In genomic region chr17:47142276-47142675, GRCm38 (mm10) we compare ENCODE assay signal across 8 mouse cellular contexts.
DNase-seq lines count a peak whose midpoint lies in the region; ATAC-seq lines count a peak whose summit lies in the region.

No protein-coding gene starts in this region.

- DNase-seq in adrenal gland, postnatal 14 days, result peak; percentile 31
- DNase-seq in adrenal gland, postnatal 4 days (ENCODE audit: low spot score in 2 of 2), result no peak
- peak; percentile 29 for DNase-seq in urinary bladder, adult 2 months (ENCODE audit: low spot score)
- DNase-seq in urinary bladder, postnatal 14 days (ENCODE audit: low spot score), result no peak
- DNase-seq in gastrocnemius, postnatal 10 days, result no peak
- no peak for DNase-seq in right cerebral cortex, postnatal 4 days
- DNase-seq in cerebellum, adult 11 months, result no peak

- peaks cover 28% of the 10 kb centered on the region for H3K4me1 ChIP-seq in liver, embryonic 15.5 days (replicated peaks)

- no peak for ATAC-seq in liver, embryonic 15.5 days (ENCODE audit: insufficient read depth)

- H3K9me3 ChIP-seq in liver, embryonic 15.5 days (replicated peaks), result no peaks in the 10 kb centered on the region

- peak overlapping the region; percentile 59 for H3K4me3 ChIP-seq in liver, embryonic 15.5 days (replicated peaks)

- H3K27ac ChIP-seq in liver, embryonic 15.5 days (replicated peaks), result no peak overlapping the region

- WGBS in liver, embryonic 15.5 days (ENCODE audit: insufficient replicate concordance), result 15% methylated on average over 7 of the region's 7 CpGs

- H3K9ac ChIP-seq in liver, embryonic 15.5 days, result no peak overlapping the region

- peaks cover 51% of the 10 kb centered on the region for H3K27me3 ChIP-seq in liver, embryonic 15.5 days

- H3K4me2 ChIP-seq in liver, embryonic 15.5 days, result peak overlapping the region; percentile 82

- H3K36me3 ChIP-seq in liver, embryonic 15.5 days (replicated peaks), result no peaks in the 10 kb centered on the region

Comparison
In these comparisons a context has a peak if more than half of its experiments do, and no peak if none do; other contexts are left out.
1. DNase-seq: peak in adrenal gland, postnatal 14 days (single experiment) and urinary bladder, adult 2 months (single experiment); none in adrenal gland, postnatal 4 days (0 of 2), urinary bladder, postnatal 14 days (single experiment), gastrocnemius, postnatal 10 days (single experiment), right cerebral cortex, postnatal 4 days (single experiment) and cerebellum, adult 11 months (single experiment).